In genomic region chr5:32991152-32991551, GRCm38 (mm10) we compare ENCODE assay signal across 9 mouse cellular contexts. TPM values are rescaled to one million over a fixed set of nuclear protein-coding genes. Genes with fewer than 3 reads are reported as not detected.
DNase-seq lines count a peak whose midpoint lies in the region; ATAC-seq and TF ChIP-seq lines count a peak whose summit lies in the region.
"Had no signal": no experiment of that assay in that cellular context is flagged by ENCODE, and none has a peak within 500 bp of the region (broad histone marks: within the 10 kb centered on the region; RNA-seq: fewer than 3 reads in every experiment).

No protein-coding gene starts in this region.

- no peaks in the 10 kb centered on the region; the same call in 1 of the 2 replicates for H3K36me3 ChIP-seq in hindbrain, postnatal 0 days (ENCODE audit: insufficient read depth, low read length)
- peaks cover 13% of the 10 kb centered on the region for H3K36me3 ChIP-seq in hindbrain, embryonic 12.5 days
- 0 out of 2 replicates have a peak, but pooled peaks cover 7% of the 10 kb centered on the region for H3K36me3 ChIP-seq in intestine, embryonic 15.5 days

- TF ChIP-seq CTCF in hindbrain, postnatal 0 days (IDR thresholded peaks at IDR 0.05; ENCODE audit: low read depth): peak; percentile 49

- DNase-seq in hindbrain, postnatal 0 days (ENCODE audit: low spot score): peak; percentile 64
- peak; percentile 34 for DNase-seq in adrenal gland, postnatal 25 days
- peak; percentile 74 to 82 for DNase-seq in frontal cortex, postnatal 36 days (ENCODE audit: low spot score in 2 of 2)
- DNase-seq in kidney, postnatal 14 days: peak; percentile 31
- peak; percentile 40 for DNase-seq in ovary, postnatal 14 days (ENCODE audit: low spot score)

- no peak overlapping the region for H3K4me3 ChIP-seq in hindbrain, postnatal 0 days (ENCODE audit: low read length)
- no peak overlapping the region for H3K4me3 ChIP-seq in hindbrain, embryonic 12.5 days
- no peak overlapping the region for H3K4me3 ChIP-seq in intestine, embryonic 15.5 days (replicated peaks)
- H3K4me3 ChIP-seq: liver, embryonic 15.5 days had no signal

- H3K4me2 ChIP-seq in hindbrain, postnatal 0 days (ENCODE audit: low read depth, low read length): no peak overlapping the region
- no peak overlapping the region for H3K4me2 ChIP-seq in hindbrain, embryonic 12.5 days (replicated peaks)
- H3K4me2 ChIP-seq in intestine, embryonic 15.5 days (replicated peaks): no peak overlapping the region
- H3K4me2 ChIP-seq: liver, embryonic 15.5 days had no signal

- peaks cover 10% of the 10 kb centered on the region; the same call in 1 of the 2 replicates for H3K4me1 ChIP-seq in hindbrain, postnatal 0 days (ENCODE audit: insufficient read depth, low read length)
- H3K4me1 ChIP-seq in hindbrain, embryonic 12.5 days: peaks cover 3% of the 10 kb centered on the region; the same call in 1 of the 2 replicates
- no peaks in the 10 kb centered on the region for H3K4me1 ChIP-seq in intestine, embryonic 15.5 days (replicated peaks)
- H3K4me1 ChIP-seq: liver, embryonic 15.5 days had no signal

- H3K27ac ChIP-seq in hindbrain, postnatal 0 days: no peak overlapping the region
- no peak overlapping the region for H3K27ac ChIP-seq in hindbrain, embryonic 12.5 days
- no peak overlapping the region for H3K27ac ChIP-seq in intestine, embryonic 15.5 days
- H3K27ac ChIP-seq: liver, embryonic 15.5 days had no signal

- no peaks in the 10 kb centered on the region for H3K27me3 ChIP-seq in hindbrain, postnatal 0 days (ENCODE audit: insufficient read depth, low read length)
- H3K27me3 ChIP-seq in hindbrain, embryonic 12.5 days: no peaks in the 10 kb centered on the region
- H3K27me3 ChIP-seq in intestine, embryonic 15.5 days (replicated peaks): no peaks in the 10 kb centered on the region
- H3K27me3 ChIP-seq: liver, embryonic 15.5 days had no signal

- H3K9ac ChIP-seq in hindbrain, postnatal 0 days (replicated peaks; ENCODE audit: low read length): no peak overlapping the region
- no peak overlapping the region for H3K9ac ChIP-seq in hindbrain, embryonic 12.5 days
- H3K9ac ChIP-seq in intestine, embryonic 15.5 days: no peak overlapping the region
- H3K9ac ChIP-seq: liver, embryonic 15.5 days had no signal

- no peaks in the 10 kb centered on the region for H3K9me3 ChIP-seq in hindbrain, postnatal 0 days (ENCODE audit: low read length)
- no peaks in the 10 kb centered on the region for H3K9me3 ChIP-seq in hindbrain, embryonic 12.5 days (replicated peaks)
- no peaks in the 10 kb centered on the region for H3K9me3 ChIP-seq in intestine, embryonic 15.5 days
- H3K9me3 ChIP-seq: liver, embryonic 15.5 days had no signal

- 52% methylated on average over 8 of the region's 8 CpGs for WGBS in hindbrain, postnatal 0 days
- 83% methylated on average over 8 of the region's 8 CpGs for WGBS in hindbrain, embryonic 12.5 days
- WGBS in intestine, embryonic 15.5 days: 76% methylated on average over 8 of the region's 8 CpGs

- ATAC-seq in hindbrain, postnatal 0 days: peak; percentile 68
- ATAC-seq in hindbrain, embryonic 12.5 days (ENCODE audit: low FRiP score): no peak
- no peak for ATAC-seq in intestine, embryonic 15.5 days
- ATAC-seq in monocyte, adult 5-6 weeks (replicated peaks; ENCODE audit: insufficient number of reproducible peaks, low FRiP score, low TSS enrichment, poor library complexity, severe bottlenecking): no peak

RNA-seq across cellular contexts. Expression of gene Ywhah, which starts 27.5 kb away (rescaled TPM):
- 559 and 659 TPM in 2 replicates for total RNA-seq in hindbrain, postnatal 0 days (2014; rRNA removed)
- 935 and 978 TPM in 2 replicates for polyA plus RNA-seq in hindbrain, postnatal 0 days (2015; fragmentation: Nextera tagmentation; extraction: Ambion mirVana)
- 461 and 499 TPM in 2 replicates for polyA plus RNA-seq in hindbrain, embryonic 12.5 days (2016; fragmentation: Nextera tagmentation; extraction: Ambion mirVana)
- 201 and 209 TPM in 2 replicates for total RNA-seq in adrenal gland, postnatal 25 days (2021)
- 440 and 463 TPM in 2 replicates for polyA plus RNA-seq in intestine, embryonic 15.5 days (2015; fragmentation: Nextera tagmentation; extraction: Ambion mirVana)
- total RNA-seq in monocyte, adult 5-6 weeks (2017): 137 to 272 TPM (median 186 TPM) in 3 replicates
